Mouse (Mus musculus) heart, postnatal 25 days (tissue): ENCODE measurements at regions not wholly inside any gene's neighbourhood (a gene's known extent, or its start where the extent isn't known, plus 50 kb on each side); places are given as distances from the start of the nearest gene placed in this dataset.

ENCODE experiments used
- DNase-seq: peaks from one replicate; pipeline ENCODE4 v3.0.0; 2022; ENCODE audit warnings: low spot score
- intact Hi-C: fragments of 180-260 bp; cut with DNase I; formaldehyde crosslinking; loops from one replicate; pipeline ENCODE4 v1.15.1; 2025

- intact Hi-C loops, result no loop called here
- no peak for DNase-seq
Measured at GRCm38 (mm10) chr10:30953825-30954224, 111.2 kb upstream of the Hey2 start.

GRCm38 (mm10) chr10:30952410-30952809 lies 109.8 kb upstream of the Hey2 start:
- intact Hi-C loops, result no loop called here

GRCm38 (mm10) chr10:30946601-30947000 lies 104.0 kb upstream of the Hey2 start:
- intact Hi-C loops, result no loop called here
- DNase-seq, result no peak

More at GRCm38 (mm10) chr10:30952410-30952809, 109.8 kb upstream of the Hey2 start:
- DNase-seq, result no peak

- no peak for DNase-seq
- intact Hi-C loops, result no loop called here
Measured at GRCm38 (mm10) chr10:30918322-30918988, 75.9 kb upstream of the Hey2 start.

- DNase-seq, result no peak
- intact Hi-C loops, result no loop called here
Measured at GRCm38 (mm10) chr10:30893771-30894170, 51.2 kb upstream of the Hey2 start.
